Comparison of ENCODE assay signal across 20 mouse cellular contexts in the genomic region with DNA sequence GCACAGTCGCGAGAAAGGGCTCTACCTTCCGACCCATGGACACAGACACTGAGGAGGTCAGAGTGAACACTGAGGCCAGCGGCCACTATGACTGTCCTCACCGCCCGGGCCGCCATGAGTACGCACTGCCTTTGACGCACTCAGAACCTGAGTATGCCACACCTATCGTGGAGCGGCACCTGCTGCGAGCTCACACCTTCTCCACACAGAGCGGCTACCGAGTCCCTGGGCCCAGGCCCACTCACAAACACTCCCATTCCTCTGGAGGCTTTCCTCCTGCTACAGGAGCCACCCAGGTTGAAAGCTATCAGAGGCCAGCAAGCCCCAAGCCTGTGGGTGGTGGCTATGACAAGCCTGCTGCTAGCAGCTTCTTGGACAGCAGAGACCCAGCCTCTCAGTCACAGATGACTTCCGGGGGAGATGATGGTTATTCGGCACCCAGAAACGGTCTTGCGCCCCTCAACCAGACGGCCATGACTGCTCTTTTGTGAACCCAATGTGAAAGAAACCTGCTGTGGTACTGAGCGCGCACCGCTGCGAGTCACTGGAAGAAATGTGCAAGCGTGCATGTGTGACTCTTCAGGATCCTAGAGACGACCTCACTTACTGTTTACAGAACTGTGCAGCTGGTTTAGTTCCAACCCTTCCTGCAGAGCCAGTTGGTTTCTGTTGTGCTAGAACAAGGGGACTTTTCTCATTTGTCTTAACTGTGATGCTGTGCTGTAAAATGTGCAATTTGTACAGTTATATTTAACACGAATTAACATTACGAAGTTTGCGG. TPM values are rescaled to one million over a fixed set of nuclear protein-coding genes. Genes with fewer than 3 reads are reported as not detected.
"Had no signal": no experiment of that assay in that cellular context is flagged by ENCODE, and none has a peak within 500 bp of the region (broad histone marks: within the 10 kb centered on the region; RNA-seq: fewer than 3 reads in every experiment).

No protein-coding gene starts in this region.

- H3K9me3 ChIP-seq: limb, embryonic 10.5 days; liver, embryonic 15.5 days; midbrain, embryonic 15.5 days had no signal

- H3K9ac ChIP-seq: liver, embryonic 15.5 days; midbrain, embryonic 15.5 days had no signal

- H3K27ac ChIP-seq: left cerebral cortex, adult 2 months; limb, embryonic 10.5 days; liver, embryonic 15.5 days; midbrain, embryonic 15.5 days had no signal

- ATAC-seq: lung, postnatal 0 days; midbrain, embryonic 15.5 days had no signal

- H3K27me3 ChIP-seq: liver, embryonic 15.5 days; midbrain, embryonic 15.5 days had no signal

- DNase-seq: kidney, postnatal 10 days; lung, adult 2 months; lung, postnatal 4 days; right cerebral cortex, adult 18-20 months; right cerebral cortex, postnatal 25 days had no signal

- H3K4me1 ChIP-seq: limb, embryonic 10.5 days; liver, embryonic 15.5 days; midbrain, embryonic 15.5 days had no signal

- H3K36me3 ChIP-seq: midbrain, embryonic 15.5 days had no signal

- H3K4me3 ChIP-seq: left cerebral cortex, adult 2 months; limb, embryonic 10.5 days; liver, embryonic 15.5 days; midbrain, embryonic 15.5 days had no signal

- H3K4me2 ChIP-seq: liver, embryonic 11.5 days; liver, embryonic 15.5 days; midbrain, embryonic 11.5 days; midbrain, embryonic 15.5 days had no signal

RNA-seq across cellular contexts. Expression of gene Gm26741, which starts 38.9 kb away (rescaled TPM):
- total RNA-seq: layer of hippocampus, postnatal 25 days; left cerebral cortex, adult 2 months; left cerebral cortex, postnatal 14 days; megakaryocyte, adult 5-6 weeks; monocyte, adult 5-6 weeks had no signal
- polyA plus RNA-seq: kidney, embryonic 14.5 days; limb, embryonic 10.5 days; limb, embryonic 14.5 days; liver, embryonic 11.5 days; liver, embryonic 15.5 days; lung, adult 2 months; lung, postnatal 0 days; midbrain, embryonic 11.5 days; midbrain, embryonic 15.5 days; neural tube, embryonic 14.5 days; small intestine, adult 2 months had no signal
